Mouse (Mus musculus): ENCODE results near the gene Spaca9. TPM values are rescaled to one million over a fixed set of nuclear protein-coding genes. Genes with fewer than 3 reads are reported as not detected.

Gene Spaca9
- polyA plus RNA-seq (2014; fragmentation: Nextera tagmentation; extraction: Ambion mirVana), result 1.3 and 1.6 TPM in 2 replicates

DNA sequence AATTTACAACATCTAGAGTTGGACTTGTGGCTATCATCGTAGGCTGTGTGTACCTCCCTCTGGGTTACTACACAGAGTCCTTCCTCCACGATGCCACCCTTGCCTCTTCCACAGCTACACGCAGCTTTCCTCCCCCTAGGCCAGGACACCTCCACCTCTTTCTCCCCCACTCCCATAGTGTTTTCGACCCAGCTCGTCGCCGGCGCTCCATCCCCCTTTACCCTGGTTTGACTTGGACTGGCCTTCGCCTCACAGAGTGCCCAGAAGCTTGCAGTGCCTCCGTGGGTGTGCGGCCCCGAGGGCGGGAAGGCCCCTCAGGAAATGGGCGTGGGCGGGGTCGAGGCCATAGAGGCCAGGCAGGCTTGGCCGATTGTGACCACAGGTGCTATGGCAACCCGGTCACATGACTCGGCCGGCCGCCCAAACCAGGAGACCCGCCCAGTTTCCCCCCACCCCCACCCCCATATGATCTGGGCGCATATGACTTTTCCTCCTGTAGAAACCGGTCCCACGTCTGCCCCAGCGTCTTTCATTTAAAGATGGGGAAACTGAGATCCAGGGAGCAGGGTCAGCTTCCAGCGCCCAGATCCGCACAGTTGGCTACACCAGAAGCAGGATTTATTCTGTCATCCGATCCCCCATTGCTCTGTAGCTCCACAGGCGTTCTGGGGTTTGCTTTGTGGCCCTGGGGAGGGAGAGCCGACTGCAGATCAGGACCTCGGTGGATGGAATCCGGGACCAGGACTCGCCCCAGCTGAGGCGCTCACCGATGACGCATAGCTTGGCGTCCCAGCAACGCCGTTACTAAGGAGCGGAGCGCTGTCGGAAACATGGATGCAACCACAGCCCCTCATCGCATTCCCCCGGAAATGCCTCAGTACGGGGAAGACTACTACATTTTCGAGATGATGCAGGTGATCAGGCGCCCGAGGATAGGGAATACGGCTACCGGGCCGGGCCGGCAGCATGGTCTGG, at the start of gene Spaca9, which contains the start of gene Ak8:
Spaca9 (minus strand) TSS at position 367 of the 975 bp plus-strand sequence.
Ak8 (plus strand) TSS at position 804 of the 975 bp plus-strand sequence.
- Histone ChIP-seq H3K9me3 (ENCODE audit: control insufficient read depth, low read length) (no peaks in the 10 kb centered on the region), H3K36me3 (ENCODE audit: control insufficient read depth, insufficient read depth, low read length) (no peaks in the 10 kb centered on the region), H3K27me3 (replicated peaks; ENCODE audit: control insufficient read depth, insufficient read depth, low read length) (no peaks in the 10 kb centered on the region), H3K4me3 (ENCODE audit: low read depth, low read length) (peak within 1 kb of the TSS; percentile 61), H3K4me1 (replicated peaks; ENCODE audit: control insufficient read depth, insufficient read depth, low read length) (peaks cover 12% of the 10 kb centered on the region), H3K9ac (ENCODE audit: low read length) (peak within 1 kb of the TSS; percentile 59), H3K4me2 (ENCODE audit: low read length) (peak within 1 kb of the TSS; percentile 96), H3K27ac (ENCODE audit: low read depth) (0 out of 2 replicates have a peak within 1 kb of the TSS, but pooled peaks have one; percentile 11)
- WGBS, result under 1% methylated on average over 53 of the region's 53 CpGs
- peak; percentile 85 for ATAC-seq (replicated peaks; ENCODE audit: low FRiP score, low TSS enrichment, low read depth)
- peak; percentile 96 for DNase-seq (ENCODE audit: low spot score)

DNA sequence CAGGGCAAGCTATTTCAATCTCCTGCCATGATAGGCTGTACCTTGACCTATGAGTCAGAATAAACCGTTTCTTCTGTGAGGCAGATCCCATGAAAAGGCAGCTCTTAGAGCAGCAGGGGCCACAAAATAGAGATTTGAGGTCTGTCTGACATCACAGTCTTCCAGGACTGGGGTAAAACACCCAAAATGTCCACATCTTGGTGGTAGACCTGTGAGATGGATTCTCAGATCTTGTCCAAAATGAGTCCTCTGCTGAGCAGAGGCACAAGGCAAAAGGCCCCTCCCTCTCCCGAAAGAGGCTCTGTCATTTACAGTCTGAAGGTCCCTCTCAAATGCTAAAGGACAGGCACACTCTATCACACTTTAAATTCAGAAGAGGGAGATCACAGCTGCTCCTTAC, 48.2 kb upstream of the Spaca9 start:
- no peaks in the 10 kb centered on the region for H3K36me3 ChIP-seq (ENCODE audit: control insufficient read depth, insufficient read depth, low read length)
- no peak overlapping the region for H3K4me3 ChIP-seq (ENCODE audit: low read depth, low read length)
- no peak for DNase-seq (ENCODE audit: low spot score)
- no peak overlapping the region for H3K9ac ChIP-seq (ENCODE audit: low read length)
- H3K9me3 ChIP-seq (ENCODE audit: control insufficient read depth, low read length), result no peaks in the 10 kb centered on the region
- H3K27me3 ChIP-seq (replicated peaks; ENCODE audit: control insufficient read depth, insufficient read depth, low read length), result no peaks in the 10 kb centered on the region
- no peak overlapping the region for H3K27ac ChIP-seq (ENCODE audit: low read depth)
- H3K4me2 ChIP-seq (ENCODE audit: low read length), result no peak overlapping the region
- ATAC-seq (replicated peaks; ENCODE audit: low FRiP score, low TSS enrichment, low read depth), result no peak
- WGBS, result 84% methylated on average over 2 of the region's 2 CpGs
- peaks cover 11% of the 10 kb centered on the region; the same call in 1 of the 2 replicates for H3K4me1 ChIP-seq (replicated peaks; ENCODE audit: control insufficient read depth, insufficient read depth, low read length)

DNA sequence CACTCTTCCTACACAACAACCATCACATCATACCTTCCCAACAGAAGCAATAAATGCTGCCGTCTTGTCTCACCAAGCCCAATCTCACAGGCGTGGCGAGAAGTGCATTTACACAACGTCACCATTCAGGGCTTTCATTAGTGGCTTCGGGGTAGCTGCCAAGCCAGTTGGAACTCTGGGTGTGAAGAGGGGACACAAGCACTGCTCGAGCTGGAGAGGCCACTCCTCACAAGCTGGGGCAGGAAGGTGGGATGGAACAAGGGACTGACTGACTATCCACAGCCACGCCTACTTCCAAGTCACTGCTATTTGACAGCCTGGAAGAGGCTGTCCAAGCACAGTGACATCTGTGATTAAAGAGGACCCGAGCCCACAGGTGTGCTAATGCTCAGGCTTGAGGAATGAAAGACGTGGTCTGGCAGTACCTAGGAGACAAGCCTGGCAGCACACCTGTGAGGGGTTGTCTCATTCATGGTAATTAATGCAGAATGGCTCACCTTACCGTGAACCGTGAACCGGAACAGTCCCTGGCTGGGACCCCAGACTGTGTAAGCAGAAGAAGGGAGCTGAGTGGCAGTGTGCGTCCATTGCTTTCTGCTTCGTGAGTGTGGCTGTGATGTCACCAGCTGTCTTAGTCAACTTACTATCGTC, 47.3 kb upstream of the Spaca9 start:
- no peak overlapping the region for H3K27ac ChIP-seq (ENCODE audit: low read depth)
- H3K4me3 ChIP-seq (ENCODE audit: low read depth, low read length), result no peak overlapping the region
- H3K36me3 ChIP-seq (ENCODE audit: control insufficient read depth, insufficient read depth, low read length), result no peaks in the 10 kb centered on the region
- DNase-seq (ENCODE audit: low spot score) (no peak), ATAC-seq (replicated peaks; ENCODE audit: low FRiP score, low TSS enrichment, low read depth) (0 out of 2 replicates have a peak, but pooled peaks have one; percentile 27)
- H3K9ac ChIP-seq (ENCODE audit: low read length), result no peak overlapping the region
- no peaks in the 10 kb centered on the region for H3K27me3 ChIP-seq (replicated peaks; ENCODE audit: control insufficient read depth, insufficient read depth, low read length)
- no peak overlapping the region for H3K4me2 ChIP-seq (ENCODE audit: low read length)
- peaks cover 7% of the 10 kb centered on the region; the same call in 1 of the 2 replicates for H3K4me1 ChIP-seq (replicated peaks; ENCODE audit: control insufficient read depth, insufficient read depth, low read length)
- H3K9me3 ChIP-seq (ENCODE audit: control insufficient read depth, low read length), result no peaks in the 10 kb centered on the region
- 63% methylated on average over 15 of the region's 15 CpGs for WGBS

DNA sequence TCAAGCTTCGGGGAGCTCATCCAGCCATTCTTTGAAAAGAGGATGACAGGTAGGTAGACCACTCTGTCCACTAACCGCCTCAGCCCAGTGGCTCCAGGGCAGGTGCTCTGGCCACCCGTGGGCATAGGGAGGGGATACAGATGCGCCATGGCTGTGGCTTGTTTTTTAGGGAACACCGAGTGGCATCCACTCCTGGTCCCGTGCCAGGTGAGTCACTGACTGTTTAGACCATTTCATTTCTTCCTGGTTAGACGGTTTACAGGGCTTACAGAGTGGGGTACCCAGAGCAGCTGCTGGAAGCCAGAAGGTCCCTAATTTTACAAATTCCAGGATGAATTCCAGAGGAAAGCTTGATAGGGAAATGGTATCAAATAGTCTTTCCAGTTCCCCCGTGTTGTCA, 43.2 kb upstream of the Spaca9 start:
- Histone ChIP-seq H3K36me3 (ENCODE audit: control insufficient read depth, insufficient read depth, low read length) (no peaks in the 10 kb centered on the region), H3K9me3 (ENCODE audit: control insufficient read depth, low read length) (no peaks in the 10 kb centered on the region), H3K27me3 (replicated peaks; ENCODE audit: control insufficient read depth, insufficient read depth, low read length) (no peaks in the 10 kb centered on the region), H3K27ac (ENCODE audit: low read depth) (no peak overlapping the region), H3K4me3 (ENCODE audit: low read depth, low read length) (no peak overlapping the region), H3K4me2 (ENCODE audit: low read length) (no peak overlapping the region), H3K9ac (ENCODE audit: low read length) (no peak overlapping the region), H3K4me1 (replicated peaks; ENCODE audit: control insufficient read depth, insufficient read depth, low read length) (no peaks in the 10 kb centered on the region)
- ATAC-seq (replicated peaks; ENCODE audit: low FRiP score, low TSS enrichment, low read depth) (no peak), DNase-seq (ENCODE audit: low spot score) (no peak)
- WGBS, result 79% methylated on average over 8 of the region's 8 CpGs

DNA sequence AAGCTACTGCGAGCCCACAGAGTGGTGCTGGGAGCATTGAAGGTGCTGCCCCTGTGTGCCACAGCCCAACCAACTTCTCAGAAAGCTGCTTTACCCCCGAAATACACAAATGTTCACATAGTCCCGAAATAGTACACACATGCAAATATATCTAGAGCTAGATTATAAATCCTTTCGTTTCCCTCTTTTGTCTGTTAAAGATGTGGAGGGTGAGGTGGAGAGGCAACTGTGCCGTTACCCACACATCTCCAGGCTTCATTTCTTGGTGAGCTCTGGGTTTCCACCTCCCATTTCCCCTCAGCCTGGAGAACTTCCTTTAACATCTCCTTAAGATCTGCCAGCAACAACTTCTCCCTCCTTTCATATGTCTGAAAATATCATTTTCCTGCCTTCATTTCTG, 40.6 kb upstream of the Spaca9 start:
- no peaks in the 10 kb centered on the region for H3K9me3 ChIP-seq (ENCODE audit: control insufficient read depth, low read length)
- no peaks in the 10 kb centered on the region for H3K4me1 ChIP-seq (replicated peaks; ENCODE audit: control insufficient read depth, insufficient read depth, low read length)
- H3K4me2 ChIP-seq (ENCODE audit: low read length), result no peak overlapping the region
- H3K27me3 ChIP-seq (replicated peaks; ENCODE audit: control insufficient read depth, insufficient read depth, low read length), result no peaks in the 10 kb centered on the region
- WGBS, result 80% methylated on average over 5 of the region's 5 CpGs
- H3K9ac ChIP-seq (ENCODE audit: low read length), result no peak overlapping the region
- no peak overlapping the region for H3K27ac ChIP-seq (ENCODE audit: low read depth)
- no peak for DNase-seq (ENCODE audit: low spot score)
- ATAC-seq (replicated peaks; ENCODE audit: low FRiP score, low TSS enrichment, low read depth), result no peak
- H3K36me3 ChIP-seq (ENCODE audit: control insufficient read depth, insufficient read depth, low read length), result no peaks in the 10 kb centered on the region
- H3K4me3 ChIP-seq (ENCODE audit: low read depth, low read length), result no peak overlapping the region

DNA sequence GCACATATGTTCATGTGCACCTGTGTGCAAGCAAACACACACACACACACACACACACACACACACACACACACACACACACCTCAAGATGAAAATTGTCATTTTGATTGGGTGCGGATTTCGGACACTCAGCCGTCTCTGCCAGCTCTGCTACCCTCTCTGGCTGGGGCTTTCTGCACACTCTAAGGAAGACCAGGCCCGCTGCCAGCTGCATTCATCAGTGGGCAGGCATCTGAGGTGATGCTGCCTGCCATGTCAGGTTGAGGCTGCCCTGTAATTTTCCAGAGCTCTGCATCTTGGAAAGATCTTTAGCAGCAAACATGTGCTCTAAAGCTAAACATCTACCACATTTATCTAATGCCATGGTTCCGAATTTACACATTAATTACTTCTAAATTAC, 37.6 kb upstream of the Spaca9 start:
- no peak overlapping the region for H3K27ac ChIP-seq (ENCODE audit: low read depth)
- H3K4me2 ChIP-seq (ENCODE audit: low read length), result no peak overlapping the region
- 85% methylated on average over 5 of the region's 5 CpGs for WGBS
- no peaks in the 10 kb centered on the region for H3K36me3 ChIP-seq (ENCODE audit: control insufficient read depth, insufficient read depth, low read length)
- H3K4me1 ChIP-seq (replicated peaks; ENCODE audit: control insufficient read depth, insufficient read depth, low read length), result no peaks in the 10 kb centered on the region
- no peak overlapping the region for H3K9ac ChIP-seq (ENCODE audit: low read length)
- ATAC-seq (replicated peaks; ENCODE audit: low FRiP score, low TSS enrichment, low read depth), result no peak
- H3K4me3 ChIP-seq (ENCODE audit: low read depth, low read length), result no peak overlapping the region
- no peaks in the 10 kb centered on the region for H3K9me3 ChIP-seq (ENCODE audit: control insufficient read depth, low read length)
- no peak for DNase-seq (ENCODE audit: low spot score)
- H3K27me3 ChIP-seq (replicated peaks; ENCODE audit: control insufficient read depth, insufficient read depth, low read length), result no peaks in the 10 kb centered on the region

DNA sequence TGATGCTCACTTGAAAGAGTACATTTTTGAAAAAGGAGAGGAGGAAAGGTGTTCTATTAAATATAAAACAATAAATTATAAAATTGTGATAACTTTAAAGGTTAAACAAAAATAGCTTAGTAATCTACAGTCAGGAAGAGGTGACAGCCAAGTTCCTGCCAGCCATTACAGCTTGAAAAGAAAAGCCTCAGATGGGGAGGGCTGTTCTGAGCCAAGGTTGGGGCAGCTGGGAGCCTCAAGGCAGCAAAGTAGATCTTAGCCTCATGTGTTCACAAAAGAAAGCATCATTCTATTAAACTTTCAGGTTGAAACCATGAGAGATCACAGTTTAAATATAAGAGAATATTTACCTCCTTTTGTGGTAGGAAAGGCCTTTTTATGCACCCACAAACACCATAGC, 31.1 kb upstream of the Spaca9 start:
- H3K27me3 ChIP-seq (replicated peaks; ENCODE audit: control insufficient read depth, insufficient read depth, low read length), result no peaks in the 10 kb centered on the region
- no peak overlapping the region for H3K4me2 ChIP-seq (ENCODE audit: low read length)
- H3K9me3 ChIP-seq (ENCODE audit: control insufficient read depth, low read length), result no peaks in the 10 kb centered on the region
- DNase-seq (ENCODE audit: low spot score) (no peak), ATAC-seq (replicated peaks; ENCODE audit: low FRiP score, low TSS enrichment, low read depth) (no peak)
- H3K27ac ChIP-seq (ENCODE audit: low read depth), result no peak overlapping the region
- H3K36me3 ChIP-seq (ENCODE audit: control insufficient read depth, insufficient read depth, low read length), result no peaks in the 10 kb centered on the region
- no peaks in the 10 kb centered on the region for H3K4me1 ChIP-seq (replicated peaks; ENCODE audit: control insufficient read depth, insufficient read depth, low read length)
- H3K4me3 ChIP-seq (ENCODE audit: low read depth, low read length), result no peak overlapping the region
- no peak overlapping the region for H3K9ac ChIP-seq (ENCODE audit: low read length)

DNA sequence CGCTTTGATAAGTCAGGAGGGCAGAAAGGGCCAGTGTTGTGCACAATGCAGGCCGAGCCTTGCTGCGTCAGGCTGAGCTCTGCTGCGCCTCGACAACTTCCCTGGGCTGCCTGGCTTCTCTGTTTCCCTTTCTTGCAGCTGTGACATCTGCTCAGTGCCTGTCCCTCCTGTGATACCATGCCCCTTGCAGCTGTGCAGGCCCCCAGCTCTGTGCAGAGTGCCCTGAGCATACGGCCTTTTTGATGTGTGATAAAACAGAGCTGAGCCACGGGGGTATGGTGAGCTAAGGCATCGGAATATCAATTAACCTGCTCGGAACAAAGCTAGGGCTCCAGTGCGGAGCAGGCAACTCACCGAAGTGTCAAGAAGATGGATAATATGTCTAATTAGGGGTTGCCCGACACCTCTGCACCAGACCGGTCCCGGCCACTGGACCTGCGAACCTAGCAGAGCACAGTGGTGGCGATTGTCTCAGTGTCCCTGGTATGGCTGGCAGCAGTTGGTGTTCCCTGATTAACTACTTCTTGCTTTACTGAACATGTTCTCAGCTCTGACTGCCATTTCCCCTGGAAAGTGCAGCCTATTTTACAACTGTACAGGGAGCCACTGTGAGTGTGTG, 28.4 kb upstream of the Spaca9 start:
- no peak overlapping the region for H3K27ac ChIP-seq (ENCODE audit: low read depth)
- H3K27me3 ChIP-seq (replicated peaks; ENCODE audit: control insufficient read depth, insufficient read depth, low read length), result no peaks in the 10 kb centered on the region
- no peaks in the 10 kb centered on the region for H3K36me3 ChIP-seq (ENCODE audit: control insufficient read depth, insufficient read depth, low read length)
- no peaks in the 10 kb centered on the region for H3K4me1 ChIP-seq (replicated peaks; ENCODE audit: control insufficient read depth, insufficient read depth, low read length)
- no peak for DNase-seq (ENCODE audit: low spot score)
- no peaks in the 10 kb centered on the region for H3K9me3 ChIP-seq (ENCODE audit: control insufficient read depth, low read length)
- no peak overlapping the region for H3K4me3 ChIP-seq (ENCODE audit: low read depth, low read length)
- no peak overlapping the region for H3K9ac ChIP-seq (ENCODE audit: low read length)
- no peak for ATAC-seq (replicated peaks; ENCODE audit: low FRiP score, low TSS enrichment, low read depth)
- 41% methylated on average over 16 of the region's 16 CpGs for WGBS
- no peak overlapping the region for H3K4me2 ChIP-seq (ENCODE audit: low read length)

Data from intestine, embryonic 14.5 days (tissue).